Mouse (Mus musculus) mouse trophoblast stem cell (cell line): ENCODE data around the gene Dmrtc2.

Source experiments
- in situ Hi-C, 2 experiments: fragments of 300-500 bp; cut with MseI, MboI; formaldehyde crosslinking; loops; 2 replicates in 1 of 2; 3 replicates in 1 of 2; pipeline ENCODE4 v1.15.1; 2025

Dmrtc2 gene

DNA sequence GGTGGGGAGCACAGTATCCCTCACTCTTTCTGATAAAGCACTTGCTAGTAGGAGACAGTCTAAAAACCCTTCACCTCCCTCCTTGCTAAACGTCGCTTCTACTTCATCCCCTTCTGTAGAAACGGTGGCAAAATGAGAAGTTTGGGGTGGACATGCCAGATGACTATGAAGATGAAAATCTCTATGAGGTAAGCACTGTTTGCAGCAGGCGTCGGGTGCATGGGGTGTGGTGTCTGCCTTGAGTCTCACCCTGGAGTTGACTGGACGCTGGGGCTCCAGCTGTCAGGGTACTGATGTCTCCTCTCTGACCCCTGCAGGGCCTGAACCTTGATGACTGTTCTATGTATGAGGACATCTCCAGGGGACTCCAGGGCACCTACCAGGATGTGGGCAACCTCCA lies 31.3 kb downstream of the Dmrtc2 start:
- in situ Hi-C loops: no loop called here

GRCm38 (mm10) chr7:24901842-24902241 lies 32.0 kb downstream of the Dmrtc2 start:
- in situ Hi-C loops: no loop called here

DNA sequence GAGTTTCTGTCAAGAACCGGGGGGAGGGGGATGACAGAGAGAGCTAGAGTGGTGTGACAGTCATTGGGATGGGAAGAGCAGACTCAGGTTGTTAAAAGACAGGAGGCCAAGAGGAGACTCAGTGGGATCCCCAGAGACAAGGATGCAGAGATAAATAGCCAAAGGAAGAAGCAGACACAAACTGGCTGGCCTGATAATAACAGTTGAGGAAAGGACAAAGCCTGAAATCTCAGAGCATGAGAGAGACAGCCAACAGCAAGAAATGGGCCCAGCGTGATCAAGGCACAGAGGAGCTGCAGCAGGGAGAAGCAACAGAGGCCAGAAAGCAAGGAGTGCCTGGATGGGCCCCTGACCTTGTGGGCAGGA lies 32.4 kb downstream of the Dmrtc2 start:
- in situ Hi-C loops: no loop called here

DNA sequence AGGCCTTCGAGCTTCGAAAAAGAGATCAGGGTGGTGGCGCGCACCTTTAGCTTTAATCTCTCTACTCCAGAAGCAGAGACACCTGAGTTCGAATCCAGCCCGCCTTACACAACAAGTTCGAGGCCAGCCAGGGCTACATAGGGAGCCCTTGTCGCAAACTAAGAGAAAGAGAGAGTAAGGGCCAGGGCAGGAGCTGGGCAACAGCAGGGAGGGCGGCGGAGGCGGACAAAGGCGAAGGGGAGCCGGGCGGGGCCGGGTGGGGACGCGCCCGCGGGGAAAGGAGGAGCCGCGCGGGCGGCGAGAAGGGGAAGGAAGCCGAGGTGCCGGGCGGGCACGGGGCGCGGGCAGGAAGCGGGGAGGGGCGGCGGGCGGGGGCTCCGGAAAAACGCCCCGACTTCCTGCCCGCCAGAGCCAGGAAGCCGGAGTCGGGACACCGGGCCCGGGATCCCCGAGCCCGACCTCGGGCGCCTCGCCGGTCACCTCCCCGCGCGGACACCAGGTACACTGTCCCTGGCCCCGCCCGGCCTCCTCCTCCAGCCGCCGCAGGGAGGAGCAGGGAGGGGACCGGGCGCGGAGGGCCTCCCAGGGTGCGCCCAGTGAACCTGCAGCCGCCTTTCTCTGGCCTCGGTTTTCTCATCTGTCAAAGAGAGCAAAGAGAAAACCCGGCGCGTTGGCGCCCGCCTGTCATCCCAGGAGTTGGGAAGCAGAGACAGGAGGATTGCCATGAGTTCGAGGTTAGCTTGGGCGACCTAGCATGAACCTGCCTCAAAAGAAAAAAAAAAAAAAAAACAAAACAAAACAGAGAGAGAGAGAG lies 33.0 kb downstream of the Dmrtc2 start, which contains the start of gene Arhgef1:
Gene Arhgef1 (plus strand): TSS at position 283 of the 814 bp plus-strand sequence.
- in situ Hi-C loops: no loop called here

DNA sequence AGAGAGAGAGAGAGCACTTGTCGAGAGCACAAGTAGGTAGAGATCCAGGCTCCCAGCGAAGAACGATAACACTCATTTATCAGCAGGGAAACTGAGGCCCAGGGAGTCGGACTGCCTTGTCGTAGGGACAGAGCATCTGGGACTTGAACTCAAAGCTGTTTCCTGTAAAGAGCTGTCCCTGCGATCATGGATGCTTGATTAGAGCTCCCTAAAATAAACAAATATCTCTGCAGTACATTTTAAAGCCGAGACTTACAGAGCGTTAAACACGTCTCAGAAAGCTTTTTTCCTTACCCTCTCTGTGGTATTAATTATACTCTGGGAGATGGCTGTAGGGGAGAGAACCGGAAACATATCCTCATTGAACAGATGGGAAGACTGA lies 33.6 kb downstream of the Dmrtc2 start:
- in situ Hi-C loops: no loop called here

- in situ Hi-C loops: no loop called here
These were observed 34.2 kb downstream of the Dmrtc2 start for GRCm38 (mm10) chr7:24904070-24904483.

DNA sequence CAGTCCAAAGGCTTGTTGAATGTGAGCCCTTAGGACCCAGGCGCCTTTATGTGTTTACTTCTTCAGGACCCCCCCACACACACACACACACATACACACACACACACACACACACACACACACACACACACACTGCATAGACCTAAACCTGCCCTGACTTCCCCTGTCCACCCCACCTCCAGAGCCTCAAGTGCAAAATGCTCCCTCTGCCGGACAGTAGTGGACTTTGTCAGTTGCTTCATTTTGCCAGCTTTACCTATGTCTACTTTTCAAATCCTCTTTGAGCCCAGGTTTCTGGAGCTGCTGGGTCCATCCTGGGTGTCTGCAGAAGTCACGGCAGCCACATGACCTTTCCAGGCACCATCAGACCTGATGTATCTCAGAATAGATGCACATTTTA lies 35.1 kb downstream of the Dmrtc2 start:
- in situ Hi-C loops: no loop called here

- in situ Hi-C loops: no loop called here
These were observed 36.7 kb downstream of the Dmrtc2 start for GRCm38 (mm10) chr7:24906551-24906950.

- in situ Hi-C loops: no loop called here
These were observed 37.4 kb downstream of the Dmrtc2 start for GRCm38 (mm10) chr7:24907211-24907748.

GRCm38 (mm10) chr7:24912480-24912879 lies 42.6 kb downstream of the Dmrtc2 start:
- in situ Hi-C loops: no loop called here

GRCm38 (mm10) chr7:24918763-24919323 lies 49.0 kb downstream of the Dmrtc2 start:
- in situ Hi-C loops: no loop called here

GRCm38 (mm10) chr7:24919728-24920127 lies 49.9 kb downstream of the Dmrtc2 start:
- in situ Hi-C loops: no loop called here
